Mouse (Mus musculus): ENCODE measurements around the gene Spdye4c.

Spdye4c gene

DNA sequence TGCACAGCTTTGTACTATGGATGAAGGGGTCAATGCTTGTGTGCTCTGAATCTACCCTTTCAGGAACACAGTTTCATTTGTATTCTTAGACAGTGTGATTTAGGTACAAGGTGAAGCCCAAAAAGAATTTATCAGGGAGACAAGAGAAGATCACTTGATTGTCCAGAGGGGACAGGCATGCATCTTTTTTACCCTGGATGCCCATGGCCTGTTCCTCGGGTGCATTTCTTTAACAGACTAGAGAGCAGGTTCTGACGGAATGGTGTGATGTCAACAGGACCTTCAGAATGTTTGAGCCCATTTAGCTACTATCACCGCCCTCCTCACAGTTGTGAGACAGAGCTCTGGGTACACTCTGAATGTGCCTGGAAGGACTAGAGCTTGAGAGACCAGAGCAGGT lies at the start of gene Spdye4c:
Spdye4c (plus strand) TSS at position 301 of the 400 bp plus-strand sequence.
- DNase-seq (ENCODE audit: low read depth in 2 of 2, low spot score in 2 of 2), result no peak

DNA sequence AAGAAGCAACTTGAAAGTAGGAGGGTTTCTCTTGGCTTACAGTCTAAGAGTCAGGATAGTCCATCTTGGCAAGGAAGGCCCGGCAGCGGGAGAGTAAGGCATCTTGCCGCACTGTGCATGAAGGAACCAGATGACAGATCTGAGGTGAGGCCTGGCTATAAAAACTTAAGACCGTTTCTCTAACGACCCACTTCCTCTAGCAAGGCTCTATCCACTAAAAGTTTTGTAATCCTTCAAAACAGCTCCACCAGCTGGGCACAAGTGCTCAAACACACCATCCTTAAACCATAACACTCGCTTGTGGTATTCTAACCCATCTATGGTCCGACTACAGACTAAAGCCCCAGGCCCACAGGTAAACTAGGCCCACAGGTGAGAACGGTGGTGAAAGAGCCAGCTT lies 47.5 kb upstream of the Spdye4c start:
- no peak for DNase-seq (ENCODE audit: low read depth in 2 of 2, low spot score in 2 of 2)

DNA sequence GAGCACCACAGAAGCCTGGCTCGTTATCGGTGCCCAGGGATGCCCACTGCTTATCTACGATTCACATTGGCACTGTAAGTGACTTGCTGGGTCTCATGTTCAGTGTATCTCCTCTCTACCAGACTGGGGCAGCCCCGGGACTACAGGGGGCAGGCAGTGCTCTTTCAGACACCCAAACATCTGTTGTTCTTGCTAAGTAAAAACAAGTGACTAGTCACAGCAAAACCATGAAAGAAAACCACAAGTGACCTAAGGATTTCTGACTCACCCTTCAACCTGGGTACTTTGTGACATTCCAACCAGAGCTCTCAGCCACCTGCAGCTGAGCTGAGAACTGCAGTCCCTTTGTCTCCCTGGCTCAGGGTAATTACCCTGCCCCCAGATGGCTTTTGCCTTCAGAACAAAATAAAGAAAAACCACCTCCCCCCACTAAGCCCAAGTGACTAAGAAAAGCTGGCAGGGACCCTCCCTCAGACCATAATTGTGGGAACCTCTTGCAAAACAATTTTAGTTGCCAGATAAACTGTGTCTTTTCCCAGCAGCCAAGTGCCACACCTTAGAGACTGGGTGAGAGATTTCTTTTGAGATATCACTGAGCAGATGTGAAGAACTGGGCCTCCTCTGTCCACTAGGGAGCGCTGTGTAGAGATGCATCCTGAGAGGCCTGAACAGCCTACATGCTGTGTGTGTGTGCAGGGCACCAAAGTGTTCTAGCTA lies 46.4 kb upstream of the Spdye4c start:
- DNase-seq (ENCODE audit: low read depth in 2 of 2, low spot score in 2 of 2), result peak in 1 of 2 experiments; percentile 22

DNA sequence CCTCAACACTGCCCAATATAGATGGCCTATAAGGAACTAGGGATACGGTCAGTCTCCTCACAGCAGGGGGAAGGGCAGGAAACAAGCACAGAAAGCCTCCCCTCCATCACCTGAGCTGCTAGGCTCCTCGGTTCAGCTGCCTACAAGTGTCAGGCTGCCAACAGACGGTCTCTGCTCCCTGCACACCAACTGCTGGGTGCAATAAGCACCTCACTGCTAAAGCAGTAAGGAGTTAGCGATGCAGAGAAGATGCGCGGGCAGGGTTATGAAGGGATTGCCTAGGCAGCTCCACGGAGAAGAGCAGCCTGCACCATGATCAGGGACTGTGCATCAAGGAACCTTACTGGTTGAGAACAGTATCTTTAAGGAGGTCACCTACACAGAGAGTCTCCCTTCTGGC lies 45.6 kb upstream of the Spdye4c start:
- no peak for DNase-seq (ENCODE audit: low read depth in 2 of 2, low spot score in 2 of 2)

DNA sequence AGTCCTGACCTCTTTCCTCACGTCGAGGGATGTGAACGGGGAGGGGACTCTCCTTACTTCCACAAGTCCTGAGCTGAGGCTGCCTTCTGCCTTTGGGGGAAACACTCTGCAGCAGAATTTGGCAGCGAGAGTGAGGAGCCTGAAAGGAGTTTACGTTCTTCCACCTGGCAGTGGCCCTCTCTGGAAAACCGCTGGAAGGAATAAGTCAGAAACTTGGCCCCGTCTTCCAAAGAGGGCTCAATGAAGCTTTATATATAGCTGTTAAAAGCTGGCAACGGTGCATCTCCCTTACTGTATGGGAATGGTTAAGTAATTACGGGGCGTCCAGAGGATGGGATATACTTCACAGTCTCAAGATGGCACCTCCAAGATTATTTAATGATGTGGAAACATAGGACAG lies 43.9 kb upstream of the Spdye4c start:
- DNase-seq (ENCODE audit: low read depth in 2 of 2, low spot score in 2 of 2), result no peak

DNA sequence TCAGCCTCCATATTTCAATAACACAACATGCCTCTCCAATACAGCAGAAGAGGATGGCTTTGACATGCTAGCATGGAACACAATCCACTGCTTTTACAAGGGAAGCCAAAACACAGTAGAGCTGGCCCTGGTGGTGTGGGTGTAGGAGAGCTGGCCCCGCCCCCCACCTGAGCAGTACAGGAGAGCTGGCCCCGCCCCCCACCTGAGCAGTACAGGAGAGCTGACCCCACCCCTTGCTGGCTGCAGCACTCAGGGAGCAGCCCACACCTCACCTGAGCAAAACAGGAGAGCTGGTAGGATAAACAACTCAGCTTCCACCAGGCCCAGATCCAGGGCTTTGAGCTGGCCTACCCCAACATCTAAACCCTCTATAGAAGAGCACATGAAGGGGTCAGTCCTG lies 42.7 kb upstream of the Spdye4c start:
- no peak for DNase-seq (ENCODE audit: low read depth in 2 of 2, low spot score in 2 of 2)

DNA sequence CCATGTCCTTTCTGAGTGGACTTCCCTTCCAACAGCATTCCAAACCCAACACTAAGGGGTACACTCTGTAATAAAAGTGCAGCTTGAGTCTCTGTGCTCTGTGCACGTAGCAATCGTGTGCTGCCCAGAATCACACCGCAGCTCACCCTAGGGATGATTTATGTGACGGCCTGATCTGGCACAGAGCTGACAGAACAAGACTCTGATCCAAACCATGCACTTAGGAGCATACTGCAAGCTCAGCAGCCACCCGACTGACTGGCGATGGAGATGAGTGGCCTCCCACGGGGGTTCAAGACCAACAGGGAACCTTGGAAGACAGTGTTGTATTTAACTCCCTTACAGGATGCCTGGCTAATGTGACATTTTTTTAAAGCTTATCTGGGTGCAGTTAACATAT lies 41.4 kb upstream of the Spdye4c start:
- DNase-seq (ENCODE audit: low read depth in 2 of 2, low spot score in 2 of 2), result no peak

DNA sequence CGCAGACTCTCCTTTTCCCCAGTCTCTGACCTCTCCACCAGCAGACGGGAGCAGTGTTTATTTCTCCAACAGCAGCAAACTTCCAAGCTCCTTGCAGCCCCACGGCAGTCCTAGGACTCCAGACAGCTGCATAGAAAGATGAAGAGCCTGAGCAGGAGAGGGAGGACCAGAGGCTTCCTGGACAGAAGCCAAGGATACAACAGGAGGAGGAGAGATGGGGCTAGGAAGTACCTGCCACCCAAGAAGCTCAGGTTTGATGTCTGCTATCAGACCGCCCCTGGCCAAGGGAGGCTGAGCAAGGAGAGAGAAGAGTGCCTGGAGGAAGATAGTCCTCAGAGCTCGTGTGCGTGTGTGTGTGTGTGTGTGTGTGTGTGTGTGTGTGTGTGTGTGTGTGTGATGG lies 41.0 kb upstream of the Spdye4c start:
- no peak for DNase-seq (ENCODE audit: low read depth in 2 of 2, low spot score in 2 of 2)

DNA sequence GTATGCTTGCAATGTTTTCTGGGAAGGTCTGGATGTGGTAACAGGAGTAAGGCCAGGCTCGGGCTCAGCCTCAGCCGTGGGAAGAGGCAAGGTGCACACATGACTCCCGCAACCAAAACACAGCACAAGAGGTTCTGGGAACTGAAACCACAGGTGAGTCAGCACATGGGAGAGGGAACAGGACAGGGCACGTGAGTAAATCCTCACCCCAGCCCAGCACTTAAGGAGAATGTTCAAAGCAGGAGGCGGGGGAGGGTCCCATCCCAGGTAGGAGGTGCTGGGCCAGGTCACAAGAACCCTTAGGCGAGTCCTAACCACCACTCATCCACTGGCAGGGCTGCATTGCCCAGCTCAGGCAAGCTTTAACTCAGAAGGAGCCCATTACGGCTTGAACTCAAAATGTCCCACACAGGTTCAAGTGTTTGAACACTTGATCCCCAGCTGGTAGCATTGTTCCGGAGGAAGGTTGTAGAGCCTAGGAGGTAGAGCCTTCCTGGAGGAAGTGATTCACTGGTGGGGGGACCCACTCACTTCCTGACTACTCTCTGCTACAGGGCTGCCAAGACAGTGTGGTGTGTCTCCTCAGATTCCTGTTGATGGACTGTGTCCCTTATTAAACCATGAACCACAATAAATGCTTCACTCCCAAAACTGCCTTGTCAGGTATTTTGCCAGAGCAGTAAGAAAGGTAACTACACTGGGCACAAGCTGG lies 38.8 kb upstream of the Spdye4c start:
- no peak for DNase-seq (ENCODE audit: low read depth in 2 of 2, low spot score in 2 of 2)

DNA sequence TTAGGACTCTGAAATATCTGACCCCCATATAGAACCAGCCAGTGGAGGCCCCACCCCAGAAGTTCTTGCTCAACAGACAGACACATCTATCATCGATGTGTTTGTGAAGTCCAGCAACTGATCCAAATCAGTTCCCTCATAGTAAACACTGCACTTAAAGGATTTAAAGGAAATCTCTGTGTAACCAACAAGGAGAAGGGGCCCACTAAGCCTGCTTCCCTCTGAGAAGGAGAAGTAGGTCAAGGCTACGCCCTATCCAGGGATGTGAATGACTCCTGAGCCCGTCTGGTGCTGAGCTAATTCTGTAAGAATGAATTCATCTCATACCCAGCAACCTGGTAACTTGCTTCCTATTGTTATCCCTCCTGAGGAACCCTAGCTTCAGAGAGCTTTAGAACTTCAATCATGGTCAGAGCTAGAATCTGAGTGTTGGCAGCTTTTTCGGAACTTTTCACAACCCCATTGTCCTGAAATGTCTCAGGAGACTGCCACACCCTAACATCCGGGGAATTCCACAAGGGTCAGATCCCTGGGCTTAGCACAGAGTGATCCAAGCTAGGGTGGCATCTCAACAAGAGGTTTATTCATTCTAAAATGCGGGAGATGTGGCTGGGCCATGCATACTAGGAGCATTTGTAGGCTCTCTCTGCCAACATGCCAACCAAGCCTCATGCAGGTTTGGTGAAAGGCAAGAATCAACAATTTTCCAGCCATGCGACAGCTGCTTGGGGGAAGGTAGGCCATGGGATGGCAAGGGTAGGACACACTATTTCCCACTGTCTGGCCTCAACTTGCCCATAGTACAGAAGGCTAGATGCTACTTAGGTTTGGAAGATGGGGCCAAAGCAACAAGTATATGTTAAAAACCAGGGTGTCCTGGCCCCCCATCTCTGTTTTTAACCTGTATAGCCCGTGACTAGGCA lies 38.0 kb upstream of the Spdye4c start:
- no peak for DNase-seq (ENCODE audit: low read depth in 2 of 2, low spot score in 2 of 2)

DNA sequence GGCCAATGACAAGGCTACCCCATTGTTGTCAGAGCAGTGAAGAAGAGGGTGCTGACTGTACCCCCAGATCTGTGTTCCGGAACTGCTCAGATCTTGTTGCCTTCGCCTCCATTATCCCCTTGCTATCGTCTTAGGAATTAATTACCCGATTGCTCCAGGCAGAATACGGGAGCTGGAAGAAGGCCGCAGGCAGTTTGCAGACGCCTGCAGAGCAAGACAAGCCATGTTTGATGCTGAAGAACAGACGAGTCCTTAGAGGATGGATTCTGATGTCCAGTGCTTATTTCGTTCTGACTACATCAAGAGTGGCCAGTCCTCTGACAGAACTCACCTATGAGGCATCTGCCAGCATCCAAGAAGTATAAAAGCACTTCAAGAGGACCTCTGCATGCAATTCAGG lies 35.9 kb upstream of the Spdye4c start:
- DNase-seq (ENCODE audit: low read depth in 2 of 2, low spot score in 2 of 2), result no peak

DNA sequence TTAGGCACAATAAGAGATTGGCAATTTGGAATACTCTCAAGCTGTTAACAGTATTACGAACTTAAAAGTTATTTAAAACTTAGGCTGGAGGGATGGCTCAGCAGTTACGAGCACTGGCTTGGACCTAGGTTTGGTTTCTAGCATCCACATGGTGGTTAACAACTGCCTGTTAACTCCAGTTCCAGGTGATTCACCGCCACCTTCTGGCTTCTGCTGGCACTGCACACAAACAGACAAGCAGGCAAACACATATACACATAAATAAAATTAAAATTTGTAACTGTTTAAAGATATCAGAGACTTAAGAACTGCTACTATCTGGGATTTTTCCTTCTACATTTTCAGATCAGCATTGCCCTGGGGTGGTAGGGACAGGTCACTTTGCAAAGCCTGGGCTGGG lies 26.8 kb upstream of the Spdye4c start:
- DNase-seq (ENCODE audit: low read depth in 2 of 2, low spot score in 2 of 2), result no peak

DNA sequence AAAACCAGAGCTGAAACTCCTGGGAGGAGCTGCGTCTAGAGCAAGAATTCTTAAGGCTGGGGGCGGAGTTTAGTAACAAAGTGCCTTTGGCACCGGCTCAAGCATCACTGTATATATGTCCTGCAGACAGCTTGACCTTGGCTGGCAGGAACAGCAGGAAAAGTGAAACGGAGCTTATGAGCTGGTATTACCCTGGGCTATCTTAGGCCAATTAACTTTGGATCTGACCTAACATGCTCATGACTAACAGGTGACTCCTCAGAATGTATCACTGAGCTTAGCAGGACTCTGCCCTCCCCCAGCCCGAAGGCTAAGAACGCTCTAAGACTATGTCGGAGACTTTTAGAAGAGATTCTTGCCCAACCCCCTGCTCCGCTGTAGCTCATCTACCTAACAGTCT lies 25.1 kb upstream of the Spdye4c start:
- DNase-seq (ENCODE audit: low read depth in 2 of 2, low spot score in 2 of 2), result no peak

DNA sequence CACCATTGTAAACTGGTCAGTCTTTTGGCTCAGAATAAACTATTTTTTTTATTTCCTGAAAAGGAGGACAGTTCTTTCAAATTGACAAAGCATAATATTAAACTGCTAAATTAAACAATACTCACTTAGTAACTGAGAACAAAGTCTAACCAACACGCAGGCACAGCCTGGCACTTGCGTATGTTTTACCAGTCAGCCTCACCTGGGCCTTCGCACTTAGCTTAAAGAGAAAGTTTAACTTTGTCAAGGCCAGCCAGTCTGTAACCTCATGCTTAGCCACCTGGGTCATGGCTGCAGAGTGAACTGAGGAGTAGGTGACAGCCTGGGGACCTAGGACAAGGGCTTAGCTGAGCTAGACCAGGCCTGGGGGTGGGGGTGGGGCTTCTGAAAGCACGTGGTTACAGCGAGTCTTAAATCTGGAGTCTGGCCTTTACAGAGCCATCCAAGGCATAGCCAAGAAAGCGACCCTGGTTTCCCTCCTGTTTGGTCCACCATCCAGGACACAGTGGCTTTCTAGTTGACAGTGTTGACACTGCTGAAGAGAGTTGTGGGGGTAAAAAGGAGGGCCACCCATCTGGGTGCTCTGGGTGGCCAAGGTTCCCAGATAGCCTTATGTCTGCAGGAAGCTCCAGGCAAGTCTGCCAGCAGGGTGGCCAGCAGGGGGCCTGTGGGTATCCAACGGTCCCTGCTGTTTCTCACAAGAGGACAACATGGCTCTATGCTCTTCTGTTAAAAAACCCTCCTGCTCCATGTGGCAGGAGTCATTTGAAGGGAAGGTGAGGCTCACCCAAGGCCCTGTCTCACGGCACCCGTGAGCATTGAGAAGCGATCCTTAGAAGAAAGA lies 24.5 kb upstream of the Spdye4c start:
- DNase-seq (ENCODE audit: low read depth in 2 of 2, low spot score in 2 of 2), result no peak

DNA sequence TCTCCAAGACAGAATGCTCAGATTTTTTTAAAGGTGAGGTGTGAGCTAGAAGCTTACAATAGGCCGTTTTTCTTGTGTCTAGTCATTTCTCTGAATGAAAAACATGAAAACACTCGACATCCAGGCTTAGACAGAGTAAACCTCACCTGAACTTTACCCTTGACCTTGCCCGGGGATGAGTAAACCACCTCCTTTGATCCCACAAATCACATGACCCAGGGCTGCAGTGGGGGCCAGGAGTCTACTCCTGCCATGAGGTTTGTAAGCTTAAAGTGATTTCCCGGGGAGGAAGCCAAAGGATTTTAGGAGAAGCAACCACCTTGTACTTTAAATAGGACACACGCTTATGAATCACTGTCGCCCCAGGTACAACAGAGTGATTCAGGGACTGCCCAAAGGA lies 23.0 kb upstream of the Spdye4c start:
- no peak for DNase-seq (ENCODE audit: low read depth in 2 of 2, low spot score in 2 of 2)

DNA sequence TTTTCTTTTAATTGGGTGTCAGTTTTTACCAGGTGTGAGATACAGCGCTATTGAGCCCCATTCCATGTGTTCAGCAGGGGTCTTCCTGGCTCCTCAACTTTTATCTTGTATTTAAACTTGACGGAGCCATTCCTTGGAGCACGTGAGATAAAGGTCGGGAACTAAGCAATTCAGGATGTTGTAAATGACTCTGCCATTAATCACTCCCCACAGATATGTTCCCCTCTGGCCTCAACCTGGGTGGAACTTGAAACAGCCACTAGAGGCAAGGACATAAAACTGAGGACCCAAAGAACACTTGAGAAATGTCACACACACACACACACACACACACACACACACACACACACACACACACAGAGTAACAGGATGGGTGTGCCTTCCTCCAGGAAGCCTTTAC lies 22.5 kb upstream of the Spdye4c start:
- no peak for DNase-seq (ENCODE audit: low read depth in 2 of 2, low spot score in 2 of 2)

DNA sequence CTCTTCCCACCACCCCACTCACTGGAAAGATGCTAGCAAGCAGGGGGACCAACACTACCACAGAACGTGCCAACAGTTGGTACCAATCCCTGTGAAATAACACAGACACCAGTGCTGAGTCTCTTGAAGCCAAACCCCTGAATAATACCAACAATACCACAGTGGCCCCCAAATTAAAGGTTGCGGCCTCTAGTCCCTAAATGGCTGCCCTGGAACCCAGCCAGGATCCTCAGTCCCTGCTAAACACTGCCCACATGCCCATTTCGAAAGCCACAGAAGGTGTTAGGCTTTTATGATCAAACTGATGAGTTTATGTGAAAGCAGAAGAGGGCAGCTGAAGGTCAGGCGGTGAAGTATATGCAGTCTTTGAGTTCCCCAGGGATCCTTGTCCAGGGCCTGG lies 20.0 kb upstream of the Spdye4c start:
- DNase-seq (ENCODE audit: low read depth in 2 of 2, low spot score in 2 of 2), result no peak

DNA sequence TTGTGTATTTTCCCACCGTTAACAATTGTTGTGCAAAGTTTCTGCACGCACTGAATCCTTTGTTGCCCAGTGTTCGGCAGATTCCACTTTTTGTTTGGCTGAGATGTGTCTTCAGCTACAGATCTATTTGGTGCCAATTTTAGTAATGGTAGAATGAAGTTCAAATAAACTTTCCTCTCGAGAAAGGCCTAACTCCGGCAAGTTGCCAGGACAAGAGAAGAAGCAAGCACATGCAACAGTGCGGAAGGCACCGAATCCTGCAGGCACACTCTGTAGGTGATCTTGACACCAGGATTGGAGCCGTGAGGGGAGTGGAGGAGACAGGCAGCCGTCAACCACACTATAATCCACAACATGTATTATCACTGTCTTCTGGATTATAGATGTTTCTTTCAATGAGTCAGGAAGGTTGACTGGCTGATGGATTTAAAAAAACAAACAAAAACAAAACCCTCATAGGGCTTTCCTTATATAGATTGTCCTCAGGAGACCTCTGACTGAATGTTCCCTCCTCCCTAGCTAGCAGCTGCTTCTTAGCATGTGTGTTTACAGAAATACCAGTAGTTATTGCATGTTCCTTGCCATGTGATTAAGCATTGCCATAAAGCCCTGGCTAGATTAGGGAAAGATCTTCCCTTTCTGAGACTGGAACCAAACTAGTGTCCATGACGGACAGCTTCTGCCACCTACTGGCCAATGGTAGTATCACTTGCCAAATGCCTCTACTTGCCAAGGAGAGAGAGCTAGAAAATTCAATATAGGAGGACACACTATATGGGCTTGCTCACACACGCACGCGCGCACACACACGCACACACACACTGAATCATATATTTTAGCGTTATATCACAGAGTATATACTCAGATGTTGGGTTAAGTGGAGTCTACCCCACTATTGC lies 18.0 kb upstream of the Spdye4c start:
- DNase-seq (ENCODE audit: low read depth in 2 of 2, low spot score in 2 of 2), result peak; percentile 53 to 66

DNA sequence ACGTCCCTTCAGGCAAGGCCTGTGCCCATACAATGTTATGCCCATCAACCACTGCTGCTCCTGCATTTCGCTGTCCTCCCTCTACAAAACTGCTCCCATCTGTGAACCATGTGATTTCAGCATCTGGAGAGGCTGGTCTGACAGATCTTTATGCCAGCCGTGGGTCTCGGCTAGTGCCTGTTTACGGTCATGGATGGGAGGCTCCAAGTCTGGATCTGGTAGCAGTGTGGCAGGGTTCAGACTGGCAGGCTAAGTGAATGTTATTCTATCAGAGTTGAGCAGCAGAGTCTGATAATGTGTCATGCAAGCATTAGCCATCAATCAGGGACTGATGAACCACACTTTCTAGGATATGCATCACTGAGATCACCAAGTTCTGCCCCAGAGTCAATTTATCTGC lies 8.1 kb upstream of the Spdye4c start:
- DNase-seq (ENCODE audit: low read depth in 2 of 2, low spot score in 2 of 2), result no peak

DNA sequence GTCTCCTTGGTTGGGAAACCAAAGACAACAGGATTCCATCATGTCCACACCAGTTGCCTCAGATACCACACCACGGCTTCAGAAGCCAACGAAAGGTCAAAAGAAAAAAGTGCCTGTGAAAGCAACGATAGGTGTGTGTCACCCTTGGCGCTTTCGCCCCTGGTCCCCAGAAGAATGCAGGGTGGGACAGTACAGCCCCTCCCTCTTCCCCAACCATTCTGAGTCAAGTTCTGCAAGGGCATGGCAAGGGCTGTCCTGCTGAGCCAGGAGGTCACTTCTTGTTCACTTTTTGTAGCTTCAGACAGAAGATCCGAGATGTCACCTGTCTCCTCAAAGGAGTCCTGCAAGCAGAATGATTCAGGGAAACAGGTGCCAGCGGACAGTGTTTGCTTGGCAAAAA lies 1.3 kb downstream of the Spdye4c start:
- DNase-seq (ENCODE audit: low read depth in 2 of 2, low spot score in 2 of 2), result no peak

Measured in CD8-positive naive resting alpha-beta T cell, adult 2 months (primary cell).